Mouse (Mus musculus): ENCODE results near the gene Tnn. TPM values are rescaled to one million over a fixed set of nuclear protein-coding genes. Genes with fewer than 3 reads are reported as not detected.

Gene Tnn
- polyA plus RNA-seq (2017; shearing (Covaris generic)) = not detected

GRCm38 (mm10) chr1:160153480-160153879, at the start of gene Tnn:
Gene Tnn, minus strand, starts transcription at chr1:160153580.

GRCm38 (mm10) chr1:160194529-160195336, 41.4 kb upstream of the Tnn start, which contains the start of gene Mrps14:
Gene Mrps14, plus strand, starts transcription at chr1:160195215.

GRCm38 (mm10) chr1:160044237-160045021, 109.0 kb downstream of the Tnn start, which contains the start of gene 4930523C07Rik:
Gene 4930523C07Rik, plus strand, starts transcription at chr1:160044382.

Other genes starting within 250 kb of the Tnn start
- gene 4930523C07Rik, start 109.2 kb downstream of the Tnn start, polyA plus RNA-seq (2017; shearing (Covaris generic)) = 522 TPM
- gene Mrps14, start 41.6 kb upstream of the Tnn start, polyA plus RNA-seq (2017; shearing (Covaris generic)) = 108 TPM
- gene Cacybp, start 59.3 kb upstream of the Tnn start, polyA plus RNA-seq (2017; shearing (Covaris generic)) = 138 TPM